Mouse (Mus musculus) midbrain, embryonic 11.5 days (tissue): ENCODE results near the gene Olfr638. TPM values are rescaled to one million over a fixed set of nuclear protein-coding genes. Genes with fewer than 3 reads are reported as not detected.

Experiments
- ATAC-seq: fragments of 200-750 bp; cut with Nextera tagmentation; 2 replicates; pipeline ENCODE4 v1.8.0; 2017; ENCODE audit warnings: moderate TSS enrichment, moderate library complexity; ENCODE audit not compliant: low FRiP score
- DNase-seq: peaks from one replicate; pipeline ENCODE4 v3.0.0; 2015; ENCODE audit warnings: low spot score; ENCODE audit errors: missing footprints
- H3K27ac ChIP-seq: fragments of 300-500 bp; sonication (generic); 2 replicates; pipeline ENCODE4 v1.5.1; 2014; ENCODE audit warnings: low read depth, low read length
- H3K27me3 ChIP-seq: fragments of 300-500 bp; sonication (generic); 2 replicates; pipeline ENCODE4 v1.6.1; 2014; ENCODE audit warnings: mild to moderate bottlenecking, low read length, moderate library complexity, mixed read lengths; ENCODE audit not compliant: control insufficient read depth, insufficient read depth
- H3K36me3 ChIP-seq: fragments of 300-500 bp; sonication (generic); 2 replicates; pipeline ENCODE4 v1.6.1; 2014; ENCODE audit warnings: mild to moderate bottlenecking, low read length, moderate library complexity, mixed read lengths; ENCODE audit not compliant: control insufficient read depth, insufficient read depth
- H3K4me1 ChIP-seq: fragments of 300-500 bp; sonication (generic); 2 replicates; pipeline ENCODE4 v1.6.1; 2014; ENCODE audit warnings: low read length; ENCODE audit not compliant: control insufficient read depth, insufficient read depth
- H3K4me2 ChIP-seq: fragments of 300-500 bp; sonication (generic); 2 replicates; pipeline ENCODE4 v1.6.1; 2014; ENCODE audit warnings: mild to moderate bottlenecking, moderate library complexity
- H3K4me3 ChIP-seq: fragments of 300-500 bp; sonication (generic); 2 replicates; pipeline ENCODE4 v1.5.1; 2014; ENCODE audit warnings: low read depth, low read length
- H3K9ac ChIP-seq: fragments of 300-500 bp; sonication (generic); 2 replicates; pipeline ENCODE4 v1.6.1; 2014; ENCODE audit warnings: low read length
- H3K9me3 ChIP-seq: fragments of 300-500 bp; sonication (generic); 2 replicates; pipeline ENCODE4 v1.6.1; 2016; ENCODE audit warnings: low read length; ENCODE audit not compliant: control insufficient read depth
- WGBS: fragments of 180-500 bp; shearing (Covaris S2); extraction: QIAGEN DNeasy Blood & Tissue Kit; methylation state at CpG from one replicate; pipeline ENCODE4 v1.1.7; 2014; 5-methylcytosine and 5-hydroxymethylcytosine counted together
- polyA plus RNA-seq: library from polyadenylated mRNA; unstranded; fragments of >200 nt; fragmentation: Nextera tagmentation; extraction: Ambion mirVana; gene quantifications from 2 replicates; pipeline ENCODE4 v1.2.1, GENCODE M21; 2014

Olfr638 gene
- polyA plus RNA-seq, 1 experiment from 2014 or later, result not detected

DNA sequence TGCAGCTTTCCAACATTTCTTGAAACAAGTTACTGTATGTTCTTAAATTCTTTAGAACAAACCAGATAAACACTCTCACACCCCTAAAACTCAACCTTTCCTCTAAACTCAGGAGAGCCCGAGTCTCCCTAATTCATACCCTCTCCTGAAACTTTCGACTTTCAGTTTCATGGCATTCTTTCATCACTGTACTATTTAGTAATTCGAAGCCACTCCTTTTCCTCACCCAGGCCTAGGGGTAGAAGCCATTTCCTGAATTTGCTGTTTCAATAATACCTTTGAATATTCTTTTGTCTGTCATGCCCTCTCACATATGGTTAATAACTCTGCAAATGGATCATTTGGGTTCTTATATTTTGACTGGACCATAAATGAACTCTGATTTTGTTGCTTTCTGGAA lies 28.4 kb downstream of the Olfr638 start:
- H3K36me3 ChIP-seq, result no peaks in the 10 kb centered on the region
- no peak for DNase-seq
- no peak overlapping the region for H3K4me2 ChIP-seq
- no peaks in the 10 kb centered on the region for H3K27me3 ChIP-seq
- H3K9ac ChIP-seq, result no peak overlapping the region
- no peak overlapping the region for H3K27ac ChIP-seq
- no peak overlapping the region for H3K4me3 ChIP-seq
- H3K9me3 ChIP-seq, result no peaks in the 10 kb centered on the region
- WGBS, result 90% methylated on average over 3 of the region's 3 CpGs
- no peaks in the 10 kb centered on the region for H3K4me1 ChIP-seq
- ATAC-seq, result no peak

DNA sequence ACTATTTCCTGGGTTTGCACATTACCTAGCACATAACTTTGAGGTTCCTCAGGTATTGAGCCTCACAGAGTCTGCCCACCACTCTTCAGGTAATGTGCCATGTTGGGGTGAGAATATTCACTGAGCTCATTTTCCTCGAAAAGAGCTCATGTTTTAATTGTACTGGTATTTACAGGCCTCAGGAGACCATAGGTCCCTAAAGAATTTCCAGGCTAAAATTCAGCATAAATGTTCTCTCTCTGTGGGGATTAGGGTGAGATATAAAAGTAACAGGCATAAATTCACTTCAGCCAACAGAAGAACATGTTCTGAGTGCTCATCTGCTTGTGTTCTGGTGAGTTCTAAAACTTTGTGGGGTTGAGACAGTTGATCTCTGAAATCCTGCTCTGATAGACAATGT lies 36.6 kb downstream of the Olfr638 start, which contains the start of gene Olfr641:
Gene Olfr641 (plus strand): TSS at position 301 of the 400 bp plus-strand sequence.
- DNase-seq, result no peak
- Histone ChIP-seq H3K9ac (no peak within 1 kb of the TSS), H3K4me1 (no peaks in the 10 kb centered on the region), H3K36me3 (no peaks in the 10 kb centered on the region), H3K9me3 (no peaks in the 10 kb centered on the region), H3K27ac (no peak within 1 kb of the TSS), H3K4me3 (no peak within 1 kb of the TSS), H3K4me2 (no peak within 1 kb of the TSS), H3K27me3 (no peaks in the 10 kb centered on the region)
- ATAC-seq, result no peak
- 76% methylated on average over 1 of the region's 1 CpGs for WGBS

DNA sequence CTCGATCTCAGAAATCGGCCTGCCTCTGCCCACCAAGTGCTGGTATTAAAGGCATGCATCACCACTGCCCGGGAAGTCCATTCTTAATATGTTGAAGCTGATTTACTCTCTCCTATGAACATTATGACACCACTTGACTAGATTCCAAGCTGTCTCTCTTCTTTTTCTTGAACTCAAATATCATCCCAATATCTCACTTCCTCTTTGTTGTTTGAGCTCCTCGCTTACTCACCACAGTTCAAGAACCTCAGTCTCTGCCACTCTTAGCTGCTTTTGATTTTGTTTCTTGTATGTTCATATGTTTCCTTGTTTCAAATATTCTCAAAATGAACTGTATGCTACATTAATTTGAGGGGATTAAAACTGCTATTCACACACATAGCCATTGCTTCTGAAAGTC lies 52.2 kb downstream of the Olfr638 start:
- no peak overlapping the region for H3K27ac ChIP-seq
- no peaks in the 10 kb centered on the region for H3K27me3 ChIP-seq
- no peak overlapping the region for H3K4me3 ChIP-seq
- no peak for ATAC-seq
- DNase-seq, result no peak
- no peak overlapping the region for H3K4me2 ChIP-seq
- H3K4me1 ChIP-seq, result no peaks in the 10 kb centered on the region
- no peaks in the 10 kb centered on the region for H3K9me3 ChIP-seq
- WGBS, result 83% methylated on average over 4 of the region's 4 CpGs
- H3K9ac ChIP-seq, result no peak overlapping the region
- no peaks in the 10 kb centered on the region for H3K36me3 ChIP-seq

DNA sequence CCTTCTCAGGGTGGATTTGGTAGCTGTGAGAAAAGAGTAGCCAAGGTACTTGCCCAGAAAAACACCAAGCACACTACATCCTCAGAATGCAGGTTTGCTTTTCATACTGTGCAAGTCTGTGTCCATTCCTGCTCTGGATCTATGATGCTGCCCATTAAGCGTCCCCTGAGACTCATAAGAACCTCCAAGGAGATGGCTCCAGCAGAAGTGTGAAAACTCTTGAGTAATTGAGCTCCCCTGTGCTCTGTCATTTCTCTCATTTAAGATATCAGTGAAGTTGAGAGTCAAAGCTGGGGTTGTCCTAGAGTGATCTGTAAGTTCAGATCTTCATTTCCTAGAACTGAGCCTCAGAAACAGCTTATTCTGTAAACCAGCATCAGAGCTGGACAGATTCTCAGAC lies 54.0 kb downstream of the Olfr638 start, which contains the start of gene Olfr642:
Gene Olfr642 (minus strand): TSS at position 101 of the 400 bp plus-strand sequence.
- Histone ChIP-seq H3K36me3 (no peaks in the 10 kb centered on the region), H3K4me1 (no peaks in the 10 kb centered on the region), H3K9me3 (no peaks in the 10 kb centered on the region), H3K9ac (no peak within 1 kb of the TSS), H3K27me3 (no peaks in the 10 kb centered on the region), H3K4me3 (no peak within 1 kb of the TSS), H3K4me2 (no peak within 1 kb of the TSS), H3K27ac (no peak within 1 kb of the TSS)
- no peak for ATAC-seq
- no peak for DNase-seq
- WGBS, result 81% methylated on average over 1 of the region's 1 CpGs

Other genes with a start within 250 kb of the Olfr638 start
- gene Olfr630, start 241.4 kb upstream of the Olfr638 start, polyA plus RNA-seq, result not detected in 2 replicates
- not detected in 2 replicates for gene Olfr69, start 227.2 kb upstream of the Olfr638 start, polyA plus RNA-seq
- not detected in 2 replicates for gene Olfr68, start 219.0 kb upstream of the Olfr638 start, polyA plus RNA-seq
- gene Olfr67, start 206.9 kb upstream of the Olfr638 start, polyA plus RNA-seq, result not detected in 2 replicates
- 767 and 794 TPM in 2 replicates for gene Hbb-bt, start 184.8 kb upstream of the Olfr638 start, polyA plus RNA-seq
- gene Hbb-bs, start 170.7 kb upstream of the Olfr638 start, polyA plus RNA-seq, result 259 and 279 TPM in 2 replicates
- gene Hbb-bh2, start 158.2 kb upstream of the Olfr638 start, polyA plus RNA-seq, result not detected in 2 replicates
- 2,751 and 2,795 TPM in 2 replicates for gene Hbb-bh1, start 155.6 kb upstream of the Olfr638 start, polyA plus RNA-seq
- 11,345 and 11,485 TPM in 2 replicates for gene Hbb-y, start 145.5 kb upstream of the Olfr638 start, polyA plus RNA-seq
- gene Olfr66, start 112.5 kb upstream of the Olfr638 start, polyA plus RNA-seq, result not detected in 2 replicates
- not detected in 2 replicates for gene Olfr64, start 104.3 kb upstream of the Olfr638 start, polyA plus RNA-seq
- not detected in 2 replicates for gene Olfr65, start 95.3 kb upstream of the Olfr638 start, polyA plus RNA-seq
- not detected in 2 replicates for gene Olfr631, start 69.9 kb upstream of the Olfr638 start, polyA plus RNA-seq
- not detected in 2 replicates for gene Olfr632, start 64.4 kb upstream of the Olfr638 start, polyA plus RNA-seq
- not detected in 2 replicates for gene Olfr633, start 54.3 kb upstream of the Olfr638 start, polyA plus RNA-seq
- 0.01 and 0.03 TPM in 2 replicates for gene Olfr635, start 27.6 kb upstream of the Olfr638 start, polyA plus RNA-seq
- not detected in 2 replicates for gene Olfr639, start 18.6 kb downstream of the Olfr638 start, polyA plus RNA-seq
- not detected in 2 replicates for gene Olfr640, start 26.8 kb downstream of the Olfr638 start, polyA plus RNA-seq
- gene Olfr641, start 36.7 kb downstream of the Olfr638 start, polyA plus RNA-seq, result not detected in 2 replicates
- not detected in 2 replicates for gene Olfr642, start 53.9 kb downstream of the Olfr638 start, polyA plus RNA-seq
- not detected in 2 replicates for gene 4930516K23Rik, start 62.7 kb downstream of the Olfr638 start, polyA plus RNA-seq
- gene Olfr644, start 73.1 kb downstream of the Olfr638 start, polyA plus RNA-seq, result not detected in 2 replicates
- gene Olfr645, start 86.7 kb downstream of the Olfr638 start, polyA plus RNA-seq, result not detected in 2 replicates
- gene Olfr646, start 106.1 kb downstream of the Olfr638 start, polyA plus RNA-seq, result not detected in 2 replicates
- gene Ubqln5, start 131.1 kb downstream of the Olfr638 start, polyA plus RNA-seq, result not detected in 2 replicates
- not detected in 2 replicates for gene Olfr643, start 138.7 kb downstream of the Olfr638 start, polyA plus RNA-seq
- gene Ubqln3, start 144.5 kb downstream of the Olfr638 start, polyA plus RNA-seq, result not detected in 2 replicates
- gene Ubqlnl, start 151.8 kb downstream of the Olfr638 start, polyA plus RNA-seq, result not detected in 2 replicates
- not detected in 2 replicates for gene Olfm5, start 166.1 kb downstream of the Olfr638 start, polyA plus RNA-seq
- 0.19 and 0.26 TPM in 2 replicates for gene Olfr648, start 184.6 kb downstream of the Olfr638 start, polyA plus RNA-seq
- not detected in 2 replicates for gene Olfr649, start 197.2 kb downstream of the Olfr638 start, polyA plus RNA-seq
- gene Trim6, start 220.0 kb downstream of the Olfr638 start, polyA plus RNA-seq, result 2.5 and 2.8 TPM in 2 replicates
- 0.63 and 0.68 TPM in 2 replicates for gene Trim34a, start 245.7 kb downstream of the Olfr638 start, polyA plus RNA-seq